Mouse (Mus musculus) lung, postnatal 0 days (tissue): ENCODE measurements around the gene Tspan32. TPM values are rescaled to one million over a fixed set of nuclear protein-coding genes. Genes with fewer than 3 reads are reported as not detected.

ENCODE experiments used
- ATAC-seq: fragments of 200-750 bp; cut with Nextera tagmentation; 2 replicates; pipeline ENCODE4 v1.8.0; 2017; ENCODE audit warnings: moderate library complexity
- DNase-seq: peaks from one replicate; pipeline ENCODE4 v3.0.0-alpha.2; 2016; ENCODE audit warnings: low spot score
- H3K27ac ChIP-seq: fragments of 300-500 bp; sonication (generic); 2 replicates; pipeline ENCODE4 v1.5.1; 2014; ENCODE audit warnings: antibody characterized with exemption, mild to moderate bottlenecking, low read length, mixed read lengths
- H3K27me3 ChIP-seq: fragments of 300-500 bp; sonication (generic); replicated peaks from 2 replicates; pipeline ENCODE4 v1.6.1; 2014; ENCODE audit warnings: low read length, mixed read lengths; ENCODE audit not compliant: insufficient read depth
- H3K36me3 ChIP-seq: fragments of 300-500 bp; sonication (generic); 2 replicates; pipeline ENCODE4 v1.6.1; 2014; ENCODE audit warnings: low read length, mixed read lengths; ENCODE audit not compliant: insufficient read depth
- H3K4me1 ChIP-seq: fragments of 300-500 bp; sonication (generic); 2 replicates; pipeline ENCODE4 v1.6.1; 2014; ENCODE audit warnings: antibody characterized with exemption, low read depth, low read length, mixed read lengths; ENCODE audit not compliant: insufficient read depth
- H3K4me2 ChIP-seq: fragments of 300-500 bp; sonication (generic); replicated peaks from 2 replicates; pipeline ENCODE4 v1.6.1; 2014; ENCODE audit warnings: low read depth, mild to moderate bottlenecking, low read length, moderate library complexity, mixed read lengths
- H3K4me3 ChIP-seq: fragments of 300-500 bp; sonication (generic); 2 replicates; pipeline ENCODE4 v1.5.1; 2014; ENCODE audit warnings: low read depth, low read length
- H3K9ac ChIP-seq: fragments of 300-500 bp; sonication (generic); replicated peaks from 2 replicates; pipeline ENCODE4 v1.6.1; 2014; ENCODE audit warnings: low read depth, mild to moderate bottlenecking
- H3K9me3 ChIP-seq: fragments of 300-500 bp; sonication (generic); 2 replicates; pipeline ENCODE4 v1.6.1; 2016; ENCODE audit warnings: low read length, mixed read lengths
- CTCF ChIP-seq: IDR thresholded peaks from 2 replicates; pipeline ENCODE4 v1.5.1; 2016; ENCODE audit warnings: antibody characterized with exemption, mild to moderate bottlenecking
- EP300 ChIP-seq: IDR thresholded peaks from 2 replicates; pipeline ENCODE4 v1.6.1; 2016; ENCODE audit warnings: antibody characterized with exemption, mild to moderate bottlenecking, control low read depth
- WGBS: fragments of 180-500 bp; shearing (Covaris S2); extraction: QIAGEN DNeasy Blood & Tissue Kit; methylation state at CpG from one replicate; pipeline ENCODE4 v1.1.7; 2014; 5-methylcytosine and 5-hydroxymethylcytosine counted together
- polyA plus RNA-seq: library from polyadenylated mRNA; unstranded; fragments of >200 nt; fragmentation: Nextera tagmentation; extraction: Ambion mirVana; gene quantifications from 2 replicates; pipeline ENCODE4 v1.2.1, GENCODE M21; 2015

Tspan32 gene
- polyA plus RNA-seq, 1 experiment from 2014 or later: 6.1 TPM

GRCm38 (mm10) chr7:143034519-143035450 is 29.9 kb downstream of the Tspan32 start:
- no peak for ATAC-seq
- 84% methylated on average over 8 of the region's 8 CpGs for WGBS
- no peaks in the 10 kb centered on the region for H3K27me3 ChIP-seq
- TF ChIP-seq CTCF (no peak), EP300 (no peak)
- H3K9ac ChIP-seq: no peak overlapping the region
- no peaks in the 10 kb centered on the region for H3K36me3 ChIP-seq
- H3K4me3 ChIP-seq: no peak overlapping the region
- no peak overlapping the region for H3K27ac ChIP-seq
- no peak overlapping the region for H3K4me2 ChIP-seq
- no peaks in the 10 kb centered on the region for H3K9me3 ChIP-seq
- DNase-seq: no peak
- no peaks in the 10 kb centered on the region; the same call in 1 of the 2 replicates for H3K4me1 ChIP-seq

GRCm38 (mm10) chr7:143036787-143037186 is 31.9 kb downstream of the Tspan32 start:
- Histone ChIP-seq H3K4me3 (no peak overlapping the region), H3K36me3 (no peaks in the 10 kb centered on the region), H3K27me3 (no peaks in the 10 kb centered on the region), H3K4me1 (peaks cover 6% of the 10 kb centered on the region; the same call in 1 of the 2 replicates), H3K4me2 (no peak overlapping the region), H3K9ac (no peak overlapping the region), H3K9me3 (no peaks in the 10 kb centered on the region), H3K27ac (no peak overlapping the region)
- ATAC-seq (no peak), DNase-seq (no peak)
- WGBS: 81% methylated on average over 3 of the region's 3 CpGs
- TF ChIP-seq CTCF (no peak), EP300 (no peak)

- Histone ChIP-seq H3K27me3 (no peaks in the 10 kb centered on the region), H3K9ac (no peak overlapping the region), H3K9me3 (no peaks in the 10 kb centered on the region), H3K27ac (no peak overlapping the region), H3K4me1 (peaks cover 11% of the 10 kb centered on the region; the same call in 1 of the 2 replicates), H3K36me3 (no peaks in the 10 kb centered on the region), H3K4me2 (no peak overlapping the region), H3K4me3 (no peak overlapping the region)
- no peak for DNase-seq
- no peak for ATAC-seq
- 93% methylated on average over 4 of the region's 4 CpGs for WGBS
- TF ChIP-seq CTCF: no peak
- no peak for TF ChIP-seq EP300
Measured at GRCm38 (mm10) chr7:143037306-143037705, 32.5 kb downstream of the Tspan32 start.

- Histone ChIP-seq H3K27ac (no peak overlapping the region), H3K27me3 (no peaks in the 10 kb centered on the region), H3K4me1 (peaks cover 14% of the 10 kb centered on the region; the same call in 1 of the 2 replicates), H3K4me2 (no peak overlapping the region), H3K36me3 (no peaks in the 10 kb centered on the region), H3K4me3 (no peak overlapping the region), H3K9ac (no peak overlapping the region), H3K9me3 (no peaks in the 10 kb centered on the region)
- WGBS: 83% methylated on average over 3 of the region's 3 CpGs
- TF ChIP-seq EP300 (no peak), CTCF (no peak)
- DNase-seq (no peak), ATAC-seq (no peak)
Measured at GRCm38 (mm10) chr7:143038174-143038931, 33.5 kb downstream of the Tspan32 start.

- Histone ChIP-seq H3K9me3 (no peaks in the 10 kb centered on the region), H3K4me1 (peaks cover 14% of the 10 kb centered on the region; the same call in 1 of the 2 replicates), H3K9ac (no peak overlapping the region), H3K27ac (no peak overlapping the region), H3K4me3 (no peak overlapping the region), H3K4me2 (no peak overlapping the region), H3K36me3 (no peaks in the 10 kb centered on the region), H3K27me3 (no peaks in the 10 kb centered on the region)
- TF ChIP-seq CTCF (no peak), EP300 (no peak)
- ATAC-seq: no peak
- 88% methylated on average over 3 of the region's 3 CpGs for WGBS
- no peak for DNase-seq
Measured at GRCm38 (mm10) chr7:143040561-143040960, 35.7 kb downstream of the Tspan32 start.

GRCm38 (mm10) chr7:143041138-143041822 is 36.4 kb downstream of the Tspan32 start:
- Histone ChIP-seq H3K9ac (no peak overlapping the region), H3K9me3 (no peaks in the 10 kb centered on the region), H3K36me3 (no peaks in the 10 kb centered on the region), H3K4me3 (no peak overlapping the region), H3K4me1 (peaks cover 14% of the 10 kb centered on the region; the same call in 1 of the 2 replicates), H3K4me2 (no peak overlapping the region), H3K27ac (peak overlapping the region; percentile 73), H3K27me3 (no peaks in the 10 kb centered on the region)
- no peak for TF ChIP-seq EP300
- no peak for TF ChIP-seq CTCF
- ATAC-seq (peak; percentile 22; the same call in 1 of the 2 replicates), DNase-seq (peak; percentile 48)
- WGBS: 37% methylated on average over 3 of the region's 3 CpGs
